ENCODE assay signal across 18 mouse cellular contexts in the genomic region with DNA sequence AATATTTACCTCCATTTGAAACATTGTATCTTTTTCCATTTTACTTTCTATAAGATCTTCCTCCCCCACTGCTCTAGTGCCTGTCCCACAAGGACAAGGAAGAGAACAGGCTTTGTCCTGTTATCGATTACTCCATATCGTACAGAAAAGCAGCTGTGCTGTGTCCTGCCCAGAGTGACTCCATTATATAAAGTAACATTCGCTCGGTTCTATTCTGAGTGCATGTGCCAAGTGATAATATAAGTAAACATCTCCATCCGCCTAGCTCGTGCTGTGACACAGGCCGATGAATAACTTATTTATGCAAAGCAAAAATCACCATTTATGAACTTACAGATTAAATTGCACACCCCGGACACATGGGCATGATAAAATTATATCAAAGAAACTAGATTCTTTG.
"Had no signal": no experiment of that assay in that cellular context is flagged by ENCODE, and none has a peak within 500 bp of the region (broad histone marks: within the 10 kb centered on the region; RNA-seq: fewer than 3 reads in every experiment).

No protein-coding gene starts in this region.

- ATAC-seq: liver, postnatal 0 days; midbrain, embryonic 15.5 days had no signal

- H3K9ac ChIP-seq: limb, embryonic 12.5 days; limb, embryonic 15.5 days; liver, embryonic 14.5 days; liver, postnatal 0 days; midbrain, embryonic 12.5 days; midbrain, embryonic 15.5 days; neural tube, embryonic 13.5 days had no signal

- H3K4me2 ChIP-seq: limb, embryonic 12.5 days; limb, embryonic 15.5 days; liver, embryonic 11.5 days; midbrain, embryonic 12.5 days; midbrain, embryonic 15.5 days; neural tube, embryonic 13.5 days had no signal

- H3K9me3 ChIP-seq: limb, embryonic 12.5 days; limb, embryonic 15.5 days; midbrain, embryonic 12.5 days; midbrain, embryonic 15.5 days; neural tube, embryonic 13.5 days had no signal

- H3K27me3 ChIP-seq: limb, embryonic 12.5 days; limb, embryonic 15.5 days; midbrain, embryonic 12.5 days; midbrain, embryonic 15.5 days; neural tube, embryonic 13.5 days had no signal

- H3K36me3 ChIP-seq: limb, embryonic 12.5 days; limb, embryonic 15.5 days; midbrain, embryonic 12.5 days; midbrain, embryonic 15.5 days; neural tube, embryonic 13.5 days had no signal

- H3K4me3 ChIP-seq: limb, embryonic 12.5 days; limb, embryonic 15.5 days; midbrain, embryonic 12.5 days; midbrain, embryonic 15.5 days; myocyte; neural tube, embryonic 13.5 days had no signal

- H3K27ac ChIP-seq: limb, embryonic 12.5 days; limb, embryonic 15.5 days; liver, embryonic 14.5 days; macrophage; midbrain, embryonic 12.5 days; midbrain, embryonic 15.5 days; neural tube, embryonic 13.5 days had no signal

- DNase-seq: kidney, adult 9 months; kidney, postnatal 14 days; kidney, postnatal 4 days; left cerebral cortex, postnatal 4 days; liver, postnatal 0 days; retina, postnatal 1 day; right cerebral cortex, postnatal 25 days; spleen, adult 18-20 months; thymus, postnatal 25 days had no signal

- H3K4me1 ChIP-seq: limb, embryonic 12.5 days; limb, embryonic 15.5 days; midbrain, embryonic 12.5 days; midbrain, embryonic 15.5 days; neural tube, embryonic 13.5 days had no signal
